Mouse (Mus musculus): ENCODE measurements around the gene Cdon. TPM values are rescaled to one million over a fixed set of nuclear protein-coding genes. Genes with fewer than 3 reads are reported as not detected.
"Not testable (repeated sequence)": the region's sequence is repeated elsewhere in the genome, so short reads cannot be mapped to it uniquely, and the experiment has no call there.

Gene Cdon
- polyA plus RNA-seq, 1 experiment: 13.2 TPM

- no peak for TF ChIP-seq CTCF (IDR thresholded peaks at IDR 0.05; ENCODE audit: borderline replicate concordance, insufficient read depth, low read depth, low read length)
- TF ChIP-seq POLR2A (IDR thresholded peaks at IDR 0.05; ENCODE audit: borderline replicate concordance, insufficient read depth, low read length): no peak
- no peak overlapping the region for H3K27ac ChIP-seq (ENCODE audit: insufficient read depth, low read length)
- WGBS: 36% methylated on average over 4 of the region's 4 CpGs
These were observed 2.3 kb downstream of the Cdon start for GRCm38 (mm10) chr9:35423265-35423664.

GRCm38 (mm10) chr9:35424671-35425070 lies 3.7 kb downstream of the Cdon start:
- Histone ChIP-seq H3K27me3 (ENCODE audit: control insufficient read depth, insufficient read depth, low read length) (no peaks in the 10 kb centered on the region), H3K27ac (ENCODE audit: insufficient read depth, low read length) (no peak overlapping the region), H3K4me3 (replicated peaks; ENCODE audit: insufficient read depth, low read depth, low read length) (peak overlapping the region; percentile 59), H3K4me1 (ENCODE audit: control insufficient read depth, insufficient read depth, low read length) (peaks cover 3% of the 10 kb centered on the region)
- 27% methylated on average over 8 of the region's 8 CpGs for WGBS
- peak in 1 of 2 experiments; percentile 43 for DNase-seq
- TF ChIP-seq POLR2A (IDR thresholded peaks at IDR 0.05; ENCODE audit: borderline replicate concordance, insufficient read depth, low read length) (no peak), CTCF (IDR thresholded peaks at IDR 0.05; ENCODE audit: borderline replicate concordance, insufficient read depth, low read depth, low read length) (no peak; the same call in 1 of the 2 replicates)

More at GRCm38 (mm10) chr9:35423265-35423664, 2.3 kb downstream of the Cdon start:
- no peak for DNase-seq
- H3K4me1 ChIP-seq (ENCODE audit: control insufficient read depth, insufficient read depth, low read length): peaks cover 2% of the 10 kb centered on the region; the same call in 1 of the 2 replicates
- no peaks in the 10 kb centered on the region for H3K27me3 ChIP-seq (ENCODE audit: control insufficient read depth, insufficient read depth, low read length)
- H3K4me3 ChIP-seq (replicated peaks; ENCODE audit: insufficient read depth, low read depth, low read length): peak overlapping the region; percentile 29

- H3K27me3 ChIP-seq (ENCODE audit: control insufficient read depth, insufficient read depth, low read length): no peaks in the 10 kb centered on the region
- H3K27ac ChIP-seq (ENCODE audit: insufficient read depth, low read length): no peak overlapping the region
- no peak overlapping the region for H3K4me3 ChIP-seq (replicated peaks; ENCODE audit: insufficient read depth, low read depth, low read length)
- no peak for TF ChIP-seq CTCF (IDR thresholded peaks at IDR 0.05; ENCODE audit: borderline replicate concordance, insufficient read depth, low read depth, low read length)
- no peak for TF ChIP-seq POLR2A (IDR thresholded peaks at IDR 0.05; ENCODE audit: borderline replicate concordance, insufficient read depth, low read length)
- H3K4me1 ChIP-seq (ENCODE audit: control insufficient read depth, insufficient read depth, low read length): peaks cover 11% of the 10 kb centered on the region
- no peak for DNase-seq
- WGBS: 41% methylated on average over 8 of the region's 8 CpGs
These were observed 9.5 kb downstream of the Cdon start for GRCm38 (mm10) chr9:35430476-35430875.

GRCm38 (mm10) chr9:35431396-35431795 lies 10.5 kb downstream of the Cdon start:
- TF ChIP-seq CTCF (IDR thresholded peaks at IDR 0.05; ENCODE audit: borderline replicate concordance, insufficient read depth, low read depth, low read length) (no peak), POLR2A (IDR thresholded peaks at IDR 0.05; ENCODE audit: borderline replicate concordance, insufficient read depth, low read length) (no peak)
- 62% methylated on average over 6 of the region's 6 CpGs for WGBS

GRCm38 (mm10) chr9:35432717-35433297 lies 11.9 kb downstream of the Cdon start:
- not testable (repeated sequence) for H3K27me3 ChIP-seq (ENCODE audit: control insufficient read depth, insufficient read depth, low read length); H3K4me1 ChIP-seq (ENCODE audit: control insufficient read depth, insufficient read depth, low read length); H3K4me3 ChIP-seq (replicated peaks; ENCODE audit: insufficient read depth, low read depth, low read length); H3K27ac ChIP-seq (ENCODE audit: insufficient read depth, low read length); DNase-seq
- WGBS: 47% methylated on average over 3 of the region's 3 CpGs

More at GRCm38 (mm10) chr9:35431396-35431795, 10.5 kb downstream of the Cdon start:
- no peak for DNase-seq
- Histone ChIP-seq H3K4me1 (ENCODE audit: control insufficient read depth, insufficient read depth, low read length) (peaks cover 10% of the 10 kb centered on the region), H3K27ac (ENCODE audit: insufficient read depth, low read length) (no peak overlapping the region), H3K27me3 (ENCODE audit: control insufficient read depth, insufficient read depth, low read length) (no peaks in the 10 kb centered on the region), H3K4me3 (replicated peaks; ENCODE audit: insufficient read depth, low read depth, low read length) (no peak overlapping the region)

- DNase-seq: no peak
- Histone ChIP-seq H3K27me3 (ENCODE audit: control insufficient read depth, insufficient read depth, low read length) (no peaks in the 10 kb centered on the region), H3K4me1 (ENCODE audit: control insufficient read depth, insufficient read depth, low read length) (peaks cover 16% of the 10 kb centered on the region), H3K27ac (ENCODE audit: insufficient read depth, low read length) (no peak overlapping the region), H3K4me3 (replicated peaks; ENCODE audit: insufficient read depth, low read depth, low read length) (no peak overlapping the region)
- TF ChIP-seq POLR2A (IDR thresholded peaks at IDR 0.05; ENCODE audit: borderline replicate concordance, insufficient read depth, low read length) (no peak), CTCF (IDR thresholded peaks at IDR 0.05; ENCODE audit: borderline replicate concordance, insufficient read depth, low read depth, low read length) (no peak)
- WGBS: 89% methylated on average over 3 of the region's 3 CpGs
These were observed 13.4 kb downstream of the Cdon start for GRCm38 (mm10) chr9:35434340-35434739.

GRCm38 (mm10) chr9:35435565-35435964 lies 14.6 kb downstream of the Cdon start:
- TF ChIP-seq CTCF (IDR thresholded peaks at IDR 0.05; ENCODE audit: borderline replicate concordance, insufficient read depth, low read depth, low read length): no peak
- no peak overlapping the region for H3K4me3 ChIP-seq (replicated peaks; ENCODE audit: insufficient read depth, low read depth, low read length)
- H3K27ac ChIP-seq (ENCODE audit: insufficient read depth, low read length): no peak overlapping the region
- H3K27me3 ChIP-seq (ENCODE audit: control insufficient read depth, insufficient read depth, low read length): no peaks in the 10 kb centered on the region
- peaks cover 10% of the 10 kb centered on the region for H3K4me1 ChIP-seq (ENCODE audit: control insufficient read depth, insufficient read depth, low read length)
- DNase-seq: no peak
- 69% methylated on average over 9 of the region's 9 CpGs for WGBS

GRCm38 (mm10) chr9:35438286-35439061 lies 17.5 kb downstream of the Cdon start:
- Histone ChIP-seq H3K4me1 (ENCODE audit: control insufficient read depth, insufficient read depth, low read length) (peaks cover 8% of the 10 kb centered on the region), H3K27ac (ENCODE audit: insufficient read depth, low read length) (peak overlapping the region; percentile 76), H3K4me3 (replicated peaks; ENCODE audit: insufficient read depth, low read depth, low read length) (no peak overlapping the region), H3K27me3 (ENCODE audit: control insufficient read depth, insufficient read depth, low read length) (no peaks in the 10 kb centered on the region)
- TF ChIP-seq POLR2A (IDR thresholded peaks at IDR 0.05; ENCODE audit: borderline replicate concordance, insufficient read depth, low read length): no peak
- TF ChIP-seq CTCF (IDR thresholded peaks at IDR 0.05; ENCODE audit: borderline replicate concordance, insufficient read depth, low read depth, low read length): no peak
- DNase-seq: peak in 1 of 2 experiments; percentile 25
- WGBS: 76% methylated on average over 8 of the region's 8 CpGs

Data from cerebellum, adult 2 months (tissue).